Mouse (Mus musculus) stomach, embryonic 16.5 days (tissue): Measurements from ENCODE around the gene Pkp2. TPM values are rescaled to one million over a fixed set of nuclear protein-coding genes. Genes with fewer than 3 reads are reported as not detected.

Experiments
- ATAC-seq: fragments of 200-750 bp; cut with Nextera tagmentation; 2 replicates; pipeline ENCODE4 v1.8.0; 2017; ENCODE audit warnings: moderate number of reproducible peaks, moderate TSS enrichment; ENCODE audit not compliant: insufficient read depth, low FRiP score
- H3K27ac ChIP-seq: fragments of 300-500 bp; sonication (generic); 2 replicates; pipeline ENCODE4 v1.5.1; 2014; ENCODE audit warnings: low read length
- H3K27me3 ChIP-seq: fragments of 300-500 bp; sonication (generic); 2 replicates; pipeline ENCODE4 v1.6.1; 2014; ENCODE audit warnings: low read length, control low read depth, mixed read lengths; ENCODE audit not compliant: control insufficient read depth, insufficient read depth
- H3K36me3 ChIP-seq: fragments of 300-500 bp; sonication (generic); 2 replicates; pipeline ENCODE4 v1.6.1; 2014; ENCODE audit warnings: low read length; ENCODE audit not compliant: control insufficient read depth, insufficient read depth
- H3K4me1 ChIP-seq: fragments of 300-500 bp; sonication (generic); 2 replicates; pipeline ENCODE4 v1.6.1; 2014; ENCODE audit warnings: low read length, control low read depth, mixed read lengths; ENCODE audit not compliant: control insufficient read depth, insufficient read depth
- H3K4me2 ChIP-seq: fragments of 300-500 bp; sonication (generic); 2 replicates; pipeline ENCODE4 v1.6.1; 2014; ENCODE audit warnings: low read depth, low read length, mixed read lengths
- H3K4me3 ChIP-seq: fragments of 300-500 bp; sonication (generic); replicated peaks from 2 replicates; pipeline ENCODE4 v1.5.1; 2014; ENCODE audit warnings: mild to moderate bottlenecking, low read length
- H3K9ac ChIP-seq: fragments of 300-500 bp; sonication (generic); 2 replicates; pipeline ENCODE4 v1.6.1; 2014; ENCODE audit warnings: low read length
- H3K9me3 ChIP-seq: fragments of 300-500 bp; sonication (generic); replicated peaks from 2 replicates; pipeline ENCODE4 v1.6.1; 2016; ENCODE audit warnings: low read length, control low read depth; ENCODE audit not compliant: control insufficient read depth
- WGBS: fragments of 180-500 bp; shearing (Covaris S2); extraction: QIAGEN DNeasy Blood & Tissue Kit; methylation state at CpG from one replicate; pipeline ENCODE4 v1.1.7; 2014; 5-methylcytosine and 5-hydroxymethylcytosine counted together
- polyA plus RNA-seq: library from polyadenylated mRNA; unstranded; fragments of >200 nt; fragmentation: Nextera tagmentation; extraction: Ambion mirVana; gene quantifications from 2 replicates; pipeline ENCODE4 v1.2.1, GENCODE M21; 2015

Gene Pkp2
- polyA plus RNA-seq, 1 experiment from 2014 or later: 13.6 TPM

DNA sequence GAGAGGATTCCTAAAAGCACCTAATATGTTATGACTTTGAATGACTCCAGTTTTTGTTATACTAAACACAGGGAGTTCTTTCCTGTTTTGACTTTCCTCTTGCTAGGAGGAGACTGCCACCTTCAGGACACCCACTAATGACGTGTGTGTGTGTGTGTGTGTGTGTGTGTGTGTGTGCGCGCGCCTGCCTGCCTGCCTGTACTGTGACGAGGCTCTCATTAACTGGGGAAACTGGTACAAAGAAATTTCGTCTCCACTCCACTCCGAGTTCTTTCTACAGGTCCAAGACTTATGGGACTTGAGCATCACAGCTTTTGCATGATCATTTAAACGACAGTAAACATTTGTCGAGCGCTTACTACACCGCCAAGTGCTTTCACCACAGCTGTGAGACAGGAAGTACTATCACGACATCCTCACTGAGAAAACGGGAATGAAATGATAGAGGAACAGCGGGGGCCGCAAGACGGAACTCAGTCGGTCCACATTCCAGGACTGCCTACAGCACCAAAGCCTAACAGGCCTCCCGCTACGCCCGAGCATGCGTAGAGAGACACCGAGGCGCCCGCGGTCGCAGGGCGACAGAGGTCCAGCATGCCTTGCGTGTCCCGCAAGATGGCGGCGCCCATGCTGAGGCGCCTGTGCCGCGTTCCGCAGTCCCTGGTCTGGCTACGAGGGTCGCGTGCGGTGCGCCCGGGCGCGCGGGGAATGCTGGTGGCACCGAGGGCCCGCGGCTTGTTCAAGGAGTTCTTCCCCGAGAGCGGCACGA, 89.4 kb downstream of the Pkp2 start, which contains the start of gene Yars2:
Gene Yars2 (plus strand): TSS at position 597 of the 769 bp plus-strand sequence.
- peak within 1 kb of the TSS; percentile 94 for H3K9ac ChIP-seq
- H3K4me2 ChIP-seq: peak within 1 kb of the TSS; percentile 78
- H3K27me3 ChIP-seq: no peaks in the 10 kb centered on the region
- H3K4me1 ChIP-seq: peaks cover 14% of the 10 kb centered on the region
- WGBS: 0% methylated on average over 50 of the region's 50 CpGs
- no peaks in the 10 kb centered on the region for H3K9me3 ChIP-seq
- H3K27ac ChIP-seq: peak within 1 kb of the TSS; percentile 97
- peaks cover 4% of the 10 kb centered on the region; the same call in 1 of the 2 replicates for H3K36me3 ChIP-seq
- H3K4me3 ChIP-seq: peak within 1 kb of the TSS; percentile 95
- ATAC-seq: peak; percentile 99

DNA sequence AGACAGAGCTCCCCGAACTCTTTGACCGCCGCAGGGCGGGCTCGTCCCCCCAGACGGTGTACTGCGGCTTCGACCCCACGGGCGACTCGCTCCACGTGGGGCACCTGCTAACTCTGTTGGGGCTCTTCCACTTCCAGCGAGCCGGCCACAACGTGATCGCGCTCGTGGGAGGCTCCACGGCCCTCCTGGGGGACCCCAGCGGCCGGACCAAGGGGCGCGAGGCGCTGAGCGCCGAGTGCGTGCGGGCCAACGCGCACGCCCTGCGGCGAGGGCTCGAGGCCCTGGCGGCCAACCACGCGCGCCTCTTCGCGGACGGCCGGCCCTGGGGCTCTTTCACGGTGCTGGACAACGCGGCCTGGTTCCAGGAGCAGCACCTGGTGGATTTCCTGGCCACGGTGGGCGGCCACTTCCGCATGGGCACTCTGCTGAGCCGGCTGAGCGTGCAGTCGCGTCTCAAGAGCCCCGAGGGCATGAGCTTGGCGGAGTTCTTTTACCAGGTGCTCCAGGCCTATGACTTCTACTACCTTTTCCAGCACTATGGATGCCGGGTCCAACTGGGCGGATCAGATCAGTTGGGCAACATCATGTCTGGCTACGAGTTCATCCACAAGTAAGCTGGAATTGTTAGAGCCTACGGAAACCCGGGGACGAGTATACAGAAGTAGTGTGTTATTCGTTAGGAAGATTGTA, 90.2 kb downstream of the Pkp2 start:
- peak overlapping the region; percentile 97 for H3K27ac ChIP-seq
- peak overlapping the region; percentile 94 for H3K9ac ChIP-seq
- H3K4me1 ChIP-seq: peaks cover 14% of the 10 kb centered on the region
- WGBS: under 1% methylated on average over 61 of the region's 61 CpGs
- ATAC-seq: peak; percentile 55
- H3K36me3 ChIP-seq: peaks cover 4% of the 10 kb centered on the region; the same call in 1 of the 2 replicates
- H3K27me3 ChIP-seq: no peaks in the 10 kb centered on the region
- H3K4me3 ChIP-seq: peak overlapping the region; percentile 95
- H3K9me3 ChIP-seq: no peaks in the 10 kb centered on the region
- peak overlapping the region; percentile 78 for H3K4me2 ChIP-seq

DNA sequence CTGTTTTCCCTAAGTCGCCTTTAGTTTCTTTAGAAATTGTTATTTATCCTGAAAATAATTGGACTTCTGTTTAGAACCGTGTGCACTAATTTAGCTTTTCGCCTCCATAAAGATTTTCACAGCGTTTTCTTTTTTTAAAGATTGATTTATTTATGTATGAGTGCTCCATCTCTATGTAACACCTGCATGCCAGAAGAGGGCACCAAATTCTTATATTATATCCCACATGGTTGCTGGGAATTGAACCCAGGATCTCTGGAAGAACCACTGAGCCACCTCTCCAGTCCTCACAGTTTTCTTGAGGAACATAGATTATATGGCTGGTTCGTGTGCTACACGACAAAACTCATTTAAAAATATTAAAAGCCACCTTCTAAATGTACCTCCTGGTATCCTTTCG, 90.8 kb downstream of the Pkp2 start:
- no peaks in the 10 kb centered on the region for H3K27me3 ChIP-seq
- H3K4me1 ChIP-seq: peaks cover 14% of the 10 kb centered on the region
- no peaks in the 10 kb centered on the region for H3K9me3 ChIP-seq
- 16% methylated on average over 7 of the region's 7 CpGs for WGBS
- peak overlapping the region; percentile 97 for H3K27ac ChIP-seq
- peak overlapping the region; percentile 94 for H3K9ac ChIP-seq
- H3K4me3 ChIP-seq: peak overlapping the region; percentile 95
- peak overlapping the region; percentile 78 for H3K4me2 ChIP-seq
- no peak for ATAC-seq
- H3K36me3 ChIP-seq: peaks cover 4% of the 10 kb centered on the region; the same call in 1 of the 2 replicates

DNA sequence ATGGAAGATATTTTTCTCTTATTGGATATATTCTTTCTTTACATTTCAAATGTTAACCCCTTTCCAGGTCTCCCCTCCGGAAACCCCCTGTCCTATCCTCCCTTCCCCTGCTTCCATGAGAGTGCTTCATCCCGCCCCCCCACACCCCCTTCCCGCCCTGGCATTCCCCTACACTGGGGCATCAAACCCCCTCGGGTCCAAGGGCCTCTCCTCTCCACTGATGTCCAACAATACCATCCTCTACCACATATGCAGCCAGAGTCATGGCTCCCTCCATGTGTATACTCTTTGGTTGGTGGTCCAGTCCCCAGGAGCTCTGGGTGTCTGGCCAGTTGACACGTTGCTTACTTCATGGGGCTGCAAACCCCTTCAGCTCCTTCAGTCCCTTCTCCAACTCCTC, 98.2 kb downstream of the Pkp2 start:
- H3K27me3 ChIP-seq: no peaks in the 10 kb centered on the region
- no peak overlapping the region for H3K4me2 ChIP-seq
- H3K9ac ChIP-seq: no peak overlapping the region
- WGBS: 83% methylated on average over 5 of the region's 5 CpGs
- no peak overlapping the region for H3K27ac ChIP-seq
- H3K4me1 ChIP-seq: no peaks in the 10 kb centered on the region
- no peaks in the 10 kb centered on the region for H3K9me3 ChIP-seq
- H3K4me3 ChIP-seq: no peak overlapping the region
- H3K36me3 ChIP-seq: peaks cover 9% of the 10 kb centered on the region; the same call in 1 of the 2 replicates
- ATAC-seq: no peak

Other genes starting within 250 kb of the Pkp2 start
- gene Yars2, start 89.6 kb downstream of the Pkp2 start, polyA plus RNA-seq: 21.8 and 28.8 TPM in 2 replicates
- gene Dnm1l, start 145.6 kb downstream of the Pkp2 start, polyA plus RNA-seq: 59.0 and 60.4 TPM in 2 replicates